Mouse (Mus musculus) gastrocnemius, postnatal 14 days (tissue): ENCODE measurements around the gene Sqor. TPM values are rescaled to one million over a fixed set of nuclear protein-coding genes. Genes with fewer than 3 reads are reported as not detected.

Source experiments
- DNase-seq: peaks from one replicate; pipeline ENCODE4 v3.0.0; 2021; ENCODE audit warnings: mixed read lengths
- intact Hi-C: fragments of 180-260 bp; cut with DNase I; formaldehyde crosslinking; loops from one replicate; pipeline ENCODE4 v1.15.1; 2025; ENCODE audit warnings: low total_unique reads
- long read RNA-seq, 2 experiments: library from polyadenylated mRNA; stranded (forward); transcript quantifications; one replicate each; pipeline ENCODE4 v2.0.0; 2021
- total RNA-seq, 2 experiments: library from RNA; stranded (reverse); gene quantifications; 2 replicates each; pipeline ENCODE4 v1.2.3; 2021

The Sqor gene
- total RNA-seq: 10 to 100 TPM in 1 of 2 experiments, 1 to 10 TPM in 1; 9.0 to 12.6 TPM
- long read RNA-seq, experiment 1, transcript Sqor-201 (10 exons, 1,804 nt): major isoform, 11 of 11 reads
- long read RNA-seq, experiment 1, partial matches to known transcripts: 0 of 11 reads
- long read RNA-seq, experiment 1, other reads (novel, unspliced or antisense): 0 of 11 reads
- long read RNA-seq, experiment 2, transcript Sqor-201 (10 exons, 1,804 nt): major isoform, 11 of 12 reads
- long read RNA-seq, experiment 2, partial matches to known transcripts: 1 of 12 reads
- long read RNA-seq, experiment 2, other reads (novel, unspliced or antisense): 0 of 12 reads

GRCm38 (mm10) chr2:122765071-122765793 lies at the start of gene Sqor:
TSS of gene Sqor (plus strand) at chr2:122765237.
- intact Hi-C loops: no loop called here
- DNase-seq: peak; percentile 78

- no peak for DNase-seq
- intact Hi-C loops: no loop called here
Measured at GRCm38 (mm10) chr2:122716301-122716842, 48.7 kb upstream of the Sqor start.

- intact Hi-C loops: no loop called here
- DNase-seq: no peak
Measured at GRCm38 (mm10) chr2:122719232-122719631, 45.8 kb upstream of the Sqor start.

GRCm38 (mm10) chr2:122720564-122720963 lies 44.5 kb upstream of the Sqor start:
- intact Hi-C loops: no loop called here
- no peak for DNase-seq

- intact Hi-C loops: no loop called here
- peak; percentile 30 for DNase-seq
Measured at GRCm38 (mm10) chr2:122725604-122726003, 39.4 kb upstream of the Sqor start.

GRCm38 (mm10) chr2:122731456-122731855 lies 33.6 kb upstream of the Sqor start:
- intact Hi-C loops: no loop called here
- DNase-seq: no peak

- DNase-seq: peak; percentile 89
- intact Hi-C loops: no loop called here
Measured at GRCm38 (mm10) chr2:122737894-122738830, 26.9 kb upstream of the Sqor start, which contains the start of gene Bloc1s6. TSS of gene Bloc1s6 (plus strand) at chr2:122738503.

- intact Hi-C loops: no loop called here
Measured at GRCm38 (mm10) chr2:122739023-122739422, 26.0 kb upstream of the Sqor start.

GRCm38 (mm10) chr2:122746461-122746860 lies 18.6 kb upstream of the Sqor start:
- DNase-seq: no peak
- intact Hi-C loops: no loop called here

More at GRCm38 (mm10) chr2:122739023-122739422, 26.0 kb upstream of the Sqor start:
- DNase-seq: no peak

GRCm38 (mm10) chr2:122753739-122754343 lies 11.2 kb upstream of the Sqor start:
- peak; percentile 23 for DNase-seq
- intact Hi-C loops: loop anchor here (10.0 kb wide), 2 partner anchors 89 to 119 kb away; partner anchors contain the start of gene AA467197

GRCm38 (mm10) chr2:122759791-122760190 lies 5.2 kb upstream of the Sqor start:
- intact Hi-C loops: loop anchor here (10.0 kb wide), 2 partner anchors 95 to 125 kb away; partner anchors contain the start of gene AA467197
- DNase-seq: no peak

GRCm38 (mm10) chr2:122762991-122763390 lies 2.0 kb upstream of the Sqor start:
- intact Hi-C loops: no loop called here

GRCm38 (mm10) chr2:122764526-122764925 lies 511 bp upstream of the Sqor start:
- intact Hi-C loops: no loop called here

More at GRCm38 (mm10) chr2:122762991-122763390, 2.0 kb upstream of the Sqor start:
- DNase-seq: no peak

GRCm38 (mm10) chr2:122765794-122766145 lies 733 bp downstream of the Sqor start:
- DNase-seq: no peak
- intact Hi-C loops: no loop called here

More at GRCm38 (mm10) chr2:122764526-122764925, 511 bp upstream of the Sqor start:
- no peak for DNase-seq

- intact Hi-C loops: no loop called here
- no peak for DNase-seq
Measured at GRCm38 (mm10) chr2:122771002-122771401, 6.0 kb downstream of the Sqor start.

GRCm38 (mm10) chr2:122772899-122773298 lies 7.9 kb downstream of the Sqor start:
- DNase-seq: no peak
- intact Hi-C loops: no loop called here

- no peak for DNase-seq
- intact Hi-C loops: no loop called here
Measured at GRCm38 (mm10) chr2:122775491-122775890, 10.5 kb downstream of the Sqor start.

- no peak for DNase-seq
- intact Hi-C loops: no loop called here
Measured at GRCm38 (mm10) chr2:122776823-122777222, 11.8 kb downstream of the Sqor start.

GRCm38 (mm10) chr2:122779967-122780366 lies 14.9 kb downstream of the Sqor start:
- no peak for DNase-seq
- intact Hi-C loops: no loop called here
